Mouse (Mus musculus) brown adipose tissue, adult 24 weeks (tissue): ENCODE measurements around the gene Gm47995. TPM values are rescaled to one million over a fixed set of nuclear protein-coding genes. Genes with fewer than 3 reads are reported as not detected.
A peak's percentile ranks its signal among the peaks of the same experiment; 100 is the strongest.
"Not testable (repeated sequence)": the region's sequence is repeated elsewhere in the genome, so short reads cannot be mapped to it uniquely, and the experiment has no call there.

ENCODE experiments used
- H3K27ac ChIP-seq: fragments of 200-500 bp; replicated peaks from 2 replicates; pipeline ENCODE4 v1.5.1; 2012; ENCODE audit warnings: low read depth, mild to moderate bottlenecking, low read length
- H3K4me1 ChIP-seq: fragments of 200-500 bp; 2 replicates; pipeline ENCODE4 v1.6.1; 2012; ENCODE audit warnings: low read length, mixed read lengths; ENCODE audit not compliant: control insufficient read depth, insufficient read depth, insufficient read length
- H3K4me3 ChIP-seq: fragments of 200-500 bp; 2 replicates; pipeline ENCODE4 v1.5.1; 2012; ENCODE audit warnings: low read depth, mild to moderate bottlenecking, low read length, moderate library complexity; ENCODE audit not compliant: insufficient read depth
- polyA plus RNA-seq: library from polyadenylated mRNA; stranded (reverse); fragments of >200 nt; gene quantifications from 2 replicates; pipeline ENCODE4 v1.2.4, GENCODE M21; 2012; ENCODE audit not compliant: missing spikeins, insufficient read depth, insufficient read length

Gm47995 gene
- polyA plus RNA-seq, 1 experiment, result not detected

- Histone ChIP-seq H3K4me1 (no peaks in the 10 kb centered on the region), H3K27ac (peak overlapping the region; percentile 44), H3K4me3 (peak overlapping the region; percentile 44)
These were observed 21.0 kb upstream of the Gm47995 start for GRCm38 (mm10) chr1:151177030-151177936.

- H3K27ac ChIP-seq, result peak overlapping the region; percentile 44
- no peaks in the 10 kb centered on the region for H3K4me1 ChIP-seq
- H3K4me3 ChIP-seq, result peak overlapping the region; percentile 44
These were observed 20.3 kb upstream of the Gm47995 start for GRCm38 (mm10) chr1:151177937-151178271.

GRCm38 (mm10) chr1:151178505-151179083 lies 19.7 kb upstream of the Gm47995 start:
- no peak overlapping the region for H3K27ac ChIP-seq
- H3K4me3 ChIP-seq, result no peak overlapping the region
- H3K4me1 ChIP-seq, result no peaks in the 10 kb centered on the region

GRCm38 (mm10) chr1:151180167-151180566 lies 18.1 kb upstream of the Gm47995 start:
- no peak overlapping the region for H3K27ac ChIP-seq
- H3K4me1 ChIP-seq, result no peaks in the 10 kb centered on the region
- no peak overlapping the region for H3K4me3 ChIP-seq

- H3K27ac ChIP-seq, H3K4me1 ChIP-seq, H3K4me3 ChIP-seq: not testable (repeated sequence)
These were observed 16.0 kb upstream of the Gm47995 start, which contains the start of gene Gm47985 for GRCm38 (mm10) chr1:151182266-151182665. Gene Gm47985, plus strand, starts transcription at chr1:151182537.

GRCm38 (mm10) chr1:151186186-151186585 lies 12.1 kb upstream of the Gm47995 start:
- H3K4me3 ChIP-seq, H3K4me1 ChIP-seq, H3K27ac ChIP-seq: not testable (repeated sequence)

GRCm38 (mm10) chr1:151186879-151187424 lies 11.3 kb upstream of the Gm47995 start:
- H3K4me3 ChIP-seq, H3K4me1 ChIP-seq, H3K27ac ChIP-seq: not testable (repeated sequence)

GRCm38 (mm10) chr1:151188469-151188868 lies 9.8 kb upstream of the Gm47995 start:
- H3K27ac ChIP-seq, result no peak overlapping the region
- no peak overlapping the region for H3K4me3 ChIP-seq
- H3K4me1 ChIP-seq, result no peaks in the 10 kb centered on the region

GRCm38 (mm10) chr1:151192075-151192474 lies 6.2 kb upstream of the Gm47995 start, which contains the start of gene Gm8947:
Gene Gm8947, plus strand, starts transcription at chr1:151192376.
- H3K4me3 ChIP-seq, H3K27ac ChIP-seq, H3K4me1 ChIP-seq: not testable (repeated sequence)

- H3K27ac ChIP-seq, H3K4me3 ChIP-seq, H3K4me1 ChIP-seq: not testable (repeated sequence)
These were observed 5.5 kb upstream of the Gm47995 start for GRCm38 (mm10) chr1:151192739-151193138.

GRCm38 (mm10) chr1:151195986-151196385 lies 2.3 kb upstream of the Gm47995 start:
- not testable (repeated sequence) for H3K27ac ChIP-seq, H3K4me3 ChIP-seq

GRCm38 (mm10) chr1:151196690-151197089 lies 1.6 kb upstream of the Gm47995 start:
- H3K4me3 ChIP-seq, H3K27ac ChIP-seq, H3K4me1 ChIP-seq: not testable (repeated sequence)

More at GRCm38 (mm10) chr1:151195986-151196385, 2.3 kb upstream of the Gm47995 start:
- H3K4me1 ChIP-seq, result not testable (repeated sequence)

GRCm38 (mm10) chr1:151200620-151201019 lies 2.4 kb downstream of the Gm47995 start:
- H3K4me3 ChIP-seq, H3K4me1 ChIP-seq, H3K27ac ChIP-seq: not testable (repeated sequence)

- H3K4me1 ChIP-seq, H3K27ac ChIP-seq, H3K4me3 ChIP-seq: not testable (repeated sequence)
These were observed 4.5 kb downstream of the Gm47995 start for GRCm38 (mm10) chr1:151202771-151203170.

GRCm38 (mm10) chr1:151203818-151204217 lies 5.6 kb downstream of the Gm47995 start, which contains the start of gene 3110040M04Rik:
Gene 3110040M04Rik, plus strand, starts transcription at chr1:151204121.
- not testable (repeated sequence) for H3K27ac ChIP-seq, H3K4me3 ChIP-seq, H3K4me1 ChIP-seq
